Mouse (Mus musculus) lung, postnatal 36 days (tissue): ENCODE results near the gene Ercc6l2.

Experiments
- DNase-seq: peaks from one replicate; pipeline ENCODE4 v3.0.0; 2022; ENCODE audit warnings: mixed read lengths

The Ercc6l2 gene

GRCm38 (mm10) chr13:63936369-63936768 is 121.3 kb downstream of the Ercc6l2 start:
- DNase-seq = no peak

GRCm38 (mm10) chr13:63940257-63940656 is 125.2 kb downstream of the Ercc6l2 start:
- no peak for DNase-seq

GRCm38 (mm10) chr13:63941170-63941569 is 126.1 kb downstream of the Ercc6l2 start:
- DNase-seq = no peak

GRCm38 (mm10) chr13:63943605-63944004 is 128.6 kb downstream of the Ercc6l2 start:
- no peak for DNase-seq

- no peak for DNase-seq
These were observed 129.4 kb downstream of the Ercc6l2 start for GRCm38 (mm10) chr13:63944344-63945021.
